Comparison of ENCODE assay signal across 8 mouse cellular contexts in the genomic region with DNA sequence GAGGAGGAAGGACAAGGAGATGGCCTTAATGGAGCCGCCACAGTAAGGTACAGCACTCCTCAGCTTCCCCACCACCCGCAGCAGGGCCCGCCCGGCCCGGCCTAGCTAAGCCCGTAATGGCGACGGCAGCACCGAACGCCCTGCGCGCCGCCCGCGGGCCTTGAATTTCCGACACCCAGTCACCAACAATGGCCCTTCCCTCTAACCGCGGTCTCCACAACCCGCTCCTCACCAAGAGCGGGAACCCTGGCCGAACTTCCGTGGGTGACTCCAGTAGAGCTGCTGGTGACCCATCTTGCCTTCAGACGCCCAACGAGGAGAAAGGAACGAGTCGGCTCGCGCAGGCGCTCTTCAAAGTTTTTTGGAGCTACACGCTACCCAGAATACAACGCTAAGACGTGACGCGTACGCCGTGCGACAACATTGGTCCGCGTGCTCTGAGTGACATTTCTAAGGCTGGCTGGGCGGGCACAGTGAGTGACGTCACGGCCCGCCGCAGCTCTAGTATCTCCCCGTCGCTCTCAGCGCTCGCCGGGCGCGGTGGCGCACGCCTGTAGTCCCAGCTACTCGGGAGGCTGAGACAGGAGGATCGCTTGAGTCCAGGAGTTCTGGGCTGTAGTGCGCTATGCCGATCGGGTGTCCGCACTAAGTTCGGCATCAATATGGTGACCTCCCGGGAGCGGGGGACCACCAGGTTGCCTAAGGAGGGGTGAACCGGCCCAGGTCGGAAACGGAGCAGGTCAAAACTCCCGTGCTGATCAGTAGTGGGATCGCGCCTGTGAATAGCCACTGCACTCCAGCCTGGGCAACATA. TPM values are rescaled to one million over a fixed set of nuclear protein-coding genes. Genes with fewer than 3 reads are reported as not detected.
DNase-seq lines count a peak whose midpoint lies in the region; ATAC-seq lines count a peak whose summit lies in the region.
"Not testable (repeated sequence)": the region's sequence is repeated elsewhere in the genome, so short reads cannot be mapped to it uniquely, and the experiment has no call there.

A gene (minus strand): TSS at position 422 of the 813 bp plus-strand sequence.

- H3K4me1 ChIP-seq in brown adipose tissue, adult 24 weeks (ENCODE audit: control insufficient read depth, insufficient read depth, insufficient read length, low read length); stomach, embryonic 15.5 days: not testable (repeated sequence)
- H3K4me1 ChIP-seq in heart, embryonic 13.5 days = peaks cover 13% of the 10 kb centered on the region
- H3K4me1 ChIP-seq in liver, embryonic 12.5 days = peaks cover 28% of the 10 kb centered on the region

- peak; percentile 100 for DNase-seq in CD4-positive, CD25-positive, alpha-beta regulatory T cell, adult 2 months (ENCODE audit: low read depth, low spot score)
- DNase-seq in fat pad, adult 2 months (ENCODE audit: extremely low read depth, low read depth, low spot score) = peak; percentile 87
- DNase-seq in kidney, postnatal 10 days = peak; percentile 98
- peak; percentile 96 to 97 for DNase-seq in natural killer cell, adult 2 months (ENCODE audit: low spot score in 2 of 2)

- H3K9ac ChIP-seq in heart, embryonic 13.5 days = peak within 1 kb of the TSS; percentile 95
- peak within 1 kb of the TSS; percentile 89 for H3K9ac ChIP-seq in liver, embryonic 12.5 days
- H3K9ac ChIP-seq in stomach, embryonic 15.5 days = peak within 1 kb of the TSS; percentile 86

- H3K4me3 ChIP-seq in brown adipose tissue, adult 24 weeks (ENCODE audit: insufficient read depth, low read depth, low read length) = peak within 1 kb of the TSS; percentile 82
- H3K4me3 ChIP-seq in heart, embryonic 13.5 days = peak within 1 kb of the TSS; percentile 82
- peak within 1 kb of the TSS; percentile 77 for H3K4me3 ChIP-seq in liver, embryonic 12.5 days
- peak within 1 kb of the TSS; percentile 73 for H3K4me3 ChIP-seq in stomach, embryonic 15.5 days (replicated peaks)

- H3K4me2 ChIP-seq in heart, embryonic 13.5 days = peak within 1 kb of the TSS; percentile 71
- peak within 1 kb of the TSS; percentile 75 for H3K4me2 ChIP-seq in liver, embryonic 12.5 days
- H3K4me2 ChIP-seq in stomach, embryonic 15.5 days = peak within 1 kb of the TSS; percentile 57

- under 1% methylated on average over 60 of the region's 68 CpGs for WGBS in heart, embryonic 13.5 days
- under 1% methylated on average over 63 of the region's 68 CpGs for WGBS in liver, embryonic 12.5 days (ENCODE audit: insufficient replicate concordance)
- WGBS in stomach, embryonic 15.5 days = under 1% methylated on average over 59 of the region's 68 CpGs

- peak; percentile 99 for ATAC-seq in heart, embryonic 13.5 days (ENCODE audit: extremely low read depth, insufficient number of reproducible peaks, low FRiP score, low TSS enrichment)
- peak; percentile 95 for ATAC-seq in liver, embryonic 12.5 days
- peak; percentile 99 for ATAC-seq in stomach, embryonic 15.5 days (ENCODE audit: insufficient read depth, low FRiP score, low read depth)

- H3K27ac ChIP-seq in brown adipose tissue, adult 24 weeks (replicated peaks; ENCODE audit: low read depth, low read length) = peak within 1 kb of the TSS; percentile 85
- peak within 1 kb of the TSS; percentile 95 for H3K27ac ChIP-seq in heart, embryonic 13.5 days (replicated peaks)
- peak within 1 kb of the TSS; percentile 96 for H3K27ac ChIP-seq in liver, embryonic 12.5 days
- peak within 1 kb of the TSS; percentile 93 for H3K27ac ChIP-seq in stomach, embryonic 15.5 days

- H3K9me3 ChIP-seq in heart, embryonic 13.5 days; liver, embryonic 12.5 days (replicated peaks); stomach, embryonic 15.5 days: not testable (repeated sequence)

- H3K36me3 ChIP-seq in heart, embryonic 13.5 days = peaks cover 29% of the 10 kb centered on the region
- peaks cover 20% of the 10 kb centered on the region for H3K36me3 ChIP-seq in liver, embryonic 12.5 days
- not testable (repeated sequence) for H3K36me3 ChIP-seq in stomach, embryonic 15.5 days

- not testable (repeated sequence) for H3K27me3 ChIP-seq in heart, embryonic 13.5 days (replicated peaks); liver, embryonic 12.5 days (replicated peaks); stomach, embryonic 15.5 days (replicated peaks)

RNA-seq across cellular contexts. Expression of the gene that starts here (rescaled TPM):
- polyA plus RNA-seq in brown adipose tissue, adult 24 weeks (2012; ENCODE audit: insufficient read depth, insufficient read length, missing spikeins) = 755 and 1,361 TPM in 2 replicates
- 1,386 and 1,427 TPM in 2 replicates for polyA plus RNA-seq in heart, embryonic 13.5 days (2015; fragmentation: Nextera tagmentation; extraction: Ambion mirVana)
- 1,522 and 1,647 TPM in 2 replicates for polyA plus RNA-seq in liver, embryonic 12.5 days (2016; fragmentation: Nextera tagmentation; extraction: Ambion mirVana)
- 1,494 and 1,720 TPM in 2 replicates for polyA plus RNA-seq in stomach, embryonic 15.5 days (2015; fragmentation: Nextera tagmentation; extraction: Ambion mirVana)

Comparison
In these comparisons a context has a peak if more than half of its experiments do, and no peak if none do; other contexts are left out.
1. Peak in every context shown above with its lines: DNase-seq, ATAC-seq, H3K4me3 ChIP-seq and H3K27ac ChIP-seq.